Mouse (Mus musculus): Measurements from ENCODE around the gene Gm47289.

DNA sequence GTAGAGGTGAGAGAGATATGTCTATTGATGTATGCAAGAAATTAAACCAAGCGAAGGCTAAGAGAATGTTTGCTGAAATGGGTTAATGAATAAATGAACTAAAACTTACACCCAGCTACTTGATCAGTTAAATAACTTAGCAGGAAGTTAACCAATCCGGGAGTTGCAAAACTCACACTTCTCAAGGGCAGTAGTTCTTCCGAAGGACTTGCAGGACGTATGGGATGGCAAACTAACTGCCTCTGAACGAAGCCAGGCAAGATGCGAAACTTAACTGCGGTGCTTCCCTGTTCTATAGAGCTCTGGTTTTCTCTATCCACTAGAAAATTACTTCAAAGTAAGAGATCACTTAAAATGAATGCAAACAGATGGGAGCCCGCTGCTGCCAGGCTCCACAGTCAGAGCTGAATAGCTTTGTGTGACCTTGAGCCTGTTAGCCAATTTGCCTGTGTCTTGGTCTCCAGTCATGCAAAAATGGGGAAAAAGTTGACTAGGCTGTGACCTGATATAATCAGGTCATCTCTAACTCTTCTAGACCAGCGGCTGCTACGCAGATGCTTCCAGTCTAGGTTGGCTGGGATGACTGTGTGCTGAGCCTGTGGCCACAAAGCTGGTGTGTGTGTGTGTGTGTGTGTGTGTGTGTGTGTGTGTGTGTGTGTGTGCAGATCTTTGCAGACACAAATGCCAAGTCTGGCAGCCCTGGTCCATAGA is 40.3 kb downstream of the Gm47289 start:
- TF ChIP-seq CTCF (IDR thresholded peaks at IDR 0.05; ENCODE audit: borderline replicate concordance, insufficient read depth, low read depth, low read length) (no peak), POLR2A (IDR thresholded peaks at IDR 0.05; ENCODE audit: borderline replicate concordance, insufficient read depth, low read length) (no peak)

Measured in cerebellum, adult 2 months (tissue).